Mouse (Mus musculus): ENCODE measurements around the gene Uhrf1bp1l. TPM values are rescaled to one million over a fixed set of nuclear protein-coding genes. Genes with fewer than 3 reads are reported as not detected.
A peak's percentile ranks its signal among the peaks of the same experiment; 100 is the strongest.
"Not testable (repeated sequence)": the region's sequence is repeated elsewhere in the genome, so short reads cannot be mapped to it uniquely, and the experiment has no call there.

Gene Uhrf1bp1l
- 34.6 and 38.7 TPM in 2 replicates for polyA plus RNA-seq (2015; fragmentation: Nextera tagmentation; extraction: Ambion mirVana)

DNA sequence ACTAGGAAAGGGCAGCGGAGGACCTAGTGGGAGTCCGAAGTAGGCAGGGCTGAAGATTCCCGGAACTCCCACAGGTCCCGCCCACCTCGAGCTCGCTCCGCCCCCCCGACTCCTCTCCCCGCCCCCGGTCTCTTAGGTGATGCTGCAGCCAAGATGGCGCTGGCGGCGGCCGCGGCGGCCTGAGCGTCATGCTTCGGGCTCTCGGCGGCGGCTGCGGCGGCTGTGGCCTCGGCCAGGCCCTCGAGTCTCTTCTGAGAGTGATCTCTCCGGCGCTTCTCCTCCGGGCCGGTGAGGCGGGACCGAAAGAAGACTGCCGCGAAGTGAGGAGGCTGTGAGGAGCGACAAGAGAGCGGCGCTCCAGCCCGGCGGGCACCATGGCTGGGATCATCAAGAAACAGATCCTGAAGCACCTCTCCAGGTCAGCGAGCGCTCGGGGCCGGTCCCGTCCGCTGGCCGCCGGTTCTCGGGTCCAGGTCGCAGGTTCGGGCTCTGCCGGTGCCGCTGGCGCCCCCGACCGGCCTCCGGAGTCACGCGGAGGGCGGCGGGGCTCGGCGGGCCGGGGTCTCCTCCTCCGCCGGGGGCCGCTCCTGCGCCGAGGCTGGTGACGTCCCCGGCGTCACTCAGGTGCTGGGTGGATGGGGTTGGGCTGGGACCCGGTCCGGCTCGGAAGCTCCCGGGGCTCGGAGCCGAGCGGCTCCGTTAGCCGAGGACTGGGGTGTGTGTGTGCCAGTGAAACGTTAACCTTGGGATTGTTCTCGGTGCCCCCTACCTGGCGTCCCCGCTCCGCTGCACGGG, at the start of gene Uhrf1bp1l:
Gene Uhrf1bp1l, plus strand, starts transcription at position 121 of the 795 bp plus-strand sequence.
- Histone ChIP-seq H3K9ac (replicated peaks; ENCODE audit: low read depth) (peak within 1 kb of the TSS; percentile 95), H3K4me1 (ENCODE audit: insufficient read depth, low read depth, low read length) (no peaks in the 10 kb centered on the region; the same call in 1 of the 2 replicates), H3K27me3 (replicated peaks; ENCODE audit: insufficient read depth, low read length) (no peaks in the 10 kb centered on the region), H3K36me3 (ENCODE audit: insufficient read depth, low read length) (no peaks in the 10 kb centered on the region), H3K4me2 (replicated peaks; ENCODE audit: low read depth, low read length) (peak within 1 kb of the TSS; percentile 64), H3K9me3 (ENCODE audit: low read length) (no peaks in the 10 kb centered on the region), H3K4me3 (ENCODE audit: low read depth, low read length) (peak within 1 kb of the TSS; percentile 97), H3K27ac (ENCODE audit: low read length) (peak within 1 kb of the TSS; percentile 94)
- peak; percentile 95 for ATAC-seq
- TF ChIP-seq CTCF (IDR thresholded peaks at IDR 0.05) = no peak; the same call in 1 of the 2 replicates
- no peak for TF ChIP-seq EP300 (IDR thresholded peaks at IDR 0.05)
- DNase-seq (ENCODE audit: low spot score) = peak; percentile 96
- 1% methylated on average over 72 of the region's 85 CpGs for WGBS

DNA sequence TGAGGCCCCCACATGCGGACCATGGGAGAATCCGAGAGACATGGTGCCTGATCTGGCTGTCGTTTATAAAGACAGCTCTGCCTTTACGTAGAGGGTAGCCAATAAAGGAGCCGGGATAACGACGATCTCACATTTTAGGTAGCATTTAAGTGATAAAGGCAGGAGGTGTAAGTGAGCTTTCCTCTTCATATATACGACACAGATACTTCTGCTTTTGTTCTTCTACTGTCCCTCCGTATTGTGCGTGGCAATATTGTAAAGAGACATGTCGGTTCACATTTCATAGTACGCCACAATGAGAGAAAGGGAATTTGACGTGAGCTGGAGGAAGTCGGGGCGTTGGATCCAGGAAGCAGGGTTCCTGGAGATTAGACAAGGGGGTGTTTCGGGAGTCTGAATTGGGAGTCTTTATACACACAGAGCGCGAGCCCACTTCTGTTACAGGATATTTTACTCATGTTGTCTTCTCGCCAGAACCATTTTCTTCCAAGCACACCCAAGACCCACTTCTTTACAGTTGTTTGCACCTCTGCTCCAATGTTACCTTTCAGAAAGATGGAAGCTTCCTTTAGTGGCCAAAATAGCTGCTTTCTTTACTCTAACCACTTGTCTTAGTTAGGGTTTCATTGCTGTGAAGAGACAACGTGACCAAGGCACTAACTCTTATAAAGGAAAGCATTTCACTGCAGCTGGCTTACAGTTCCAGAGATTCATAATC, 49.4 kb upstream of the Uhrf1bp1l start:
- Histone ChIP-seq H3K27me3 (replicated peaks; ENCODE audit: insufficient read depth, low read length) (no peaks in the 10 kb centered on the region), H3K4me2 (replicated peaks; ENCODE audit: low read depth, low read length) (no peak overlapping the region), H3K4me3 (ENCODE audit: low read depth, low read length) (no peak overlapping the region), H3K27ac (ENCODE audit: low read length) (no peak overlapping the region), H3K9me3 (ENCODE audit: low read length) (no peaks in the 10 kb centered on the region), H3K9ac (replicated peaks; ENCODE audit: low read depth) (no peak overlapping the region), H3K4me1 (ENCODE audit: insufficient read depth, low read depth, low read length) (no peaks in the 10 kb centered on the region), H3K36me3 (ENCODE audit: insufficient read depth, low read length) (no peaks in the 10 kb centered on the region)
- TF ChIP-seq EP300 (IDR thresholded peaks at IDR 0.05) (no peak), CTCF (IDR thresholded peaks at IDR 0.05) (no peak)
- ATAC-seq (no peak), DNase-seq (ENCODE audit: low spot score) (no peak)
- 65% methylated on average over 20 of the region's 20 CpGs for WGBS

DNA sequence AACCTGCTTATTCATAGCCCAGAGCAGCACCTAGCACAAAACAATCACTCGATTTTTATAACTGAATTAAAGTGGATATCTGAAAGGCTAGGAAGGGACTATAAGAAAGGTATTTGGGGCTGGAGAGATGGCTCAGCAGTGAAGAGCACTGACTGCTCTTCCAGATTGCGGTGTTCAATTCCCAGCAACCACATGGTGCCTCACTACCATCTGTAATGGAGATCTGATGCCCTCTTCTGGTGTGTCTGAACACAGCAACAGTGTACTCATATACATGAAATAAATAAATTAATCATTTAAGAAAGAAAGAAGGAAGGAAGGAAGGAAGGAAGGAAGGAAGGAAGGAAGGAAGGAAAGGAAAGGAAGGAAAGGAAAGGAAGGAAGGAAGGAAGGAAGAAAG, 48.5 kb upstream of the Uhrf1bp1l start:
- H3K9me3 ChIP-seq (ENCODE audit: low read length); DNase-seq (ENCODE audit: low spot score); H3K36me3 ChIP-seq (ENCODE audit: insufficient read depth, low read length); H3K4me1 ChIP-seq (ENCODE audit: insufficient read depth, low read depth, low read length); H3K27me3 ChIP-seq (replicated peaks; ENCODE audit: insufficient read depth, low read length); H3K9ac ChIP-seq (replicated peaks; ENCODE audit: low read depth); H3K27ac ChIP-seq (ENCODE audit: low read length); H3K4me2 ChIP-seq (replicated peaks; ENCODE audit: low read depth, low read length); H3K4me3 ChIP-seq (ENCODE audit: low read depth, low read length); ATAC-seq: not testable (repeated sequence)
- 78% methylated on average over 2 of the region's 2 CpGs for WGBS

DNA sequence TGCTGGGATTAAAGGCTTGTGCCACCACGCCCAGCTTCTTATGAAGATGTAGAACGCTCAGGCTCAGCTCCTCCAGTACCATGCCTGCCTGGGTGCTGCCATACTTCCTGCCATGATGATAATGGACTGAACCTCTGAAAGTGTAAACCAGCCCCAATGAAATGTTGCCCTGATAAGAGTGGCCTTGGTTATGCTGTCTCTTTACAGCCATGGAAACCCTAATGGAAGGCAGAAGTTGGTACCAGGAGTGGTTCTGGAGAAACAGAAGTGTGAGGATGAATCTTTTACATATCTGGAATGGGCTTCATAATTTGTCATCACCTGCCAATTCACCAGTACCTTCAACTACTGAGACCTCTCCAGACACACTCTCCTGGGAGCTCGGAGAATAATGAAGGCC, 46.8 kb upstream of the Uhrf1bp1l start:
- no peak for TF ChIP-seq EP300 (IDR thresholded peaks at IDR 0.05)
- no peak for TF ChIP-seq CTCF (IDR thresholded peaks at IDR 0.05)
- WGBS = 90% methylated on average over 3 of the region's 3 CpGs
- DNase-seq (ENCODE audit: low spot score) = no peak
- Histone ChIP-seq H3K27ac (ENCODE audit: low read length) (no peak overlapping the region), H3K4me1 (ENCODE audit: insufficient read depth, low read depth, low read length) (no peaks in the 10 kb centered on the region), H3K9me3 (ENCODE audit: low read length) (no peaks in the 10 kb centered on the region), H3K27me3 (replicated peaks; ENCODE audit: insufficient read depth, low read length) (no peaks in the 10 kb centered on the region), H3K4me3 (ENCODE audit: low read depth, low read length) (no peak overlapping the region), H3K36me3 (ENCODE audit: insufficient read depth, low read length) (no peaks in the 10 kb centered on the region), H3K4me2 (replicated peaks; ENCODE audit: low read depth, low read length) (no peak overlapping the region), H3K9ac (replicated peaks; ENCODE audit: low read depth) (no peak overlapping the region)
- ATAC-seq = no peak

DNA sequence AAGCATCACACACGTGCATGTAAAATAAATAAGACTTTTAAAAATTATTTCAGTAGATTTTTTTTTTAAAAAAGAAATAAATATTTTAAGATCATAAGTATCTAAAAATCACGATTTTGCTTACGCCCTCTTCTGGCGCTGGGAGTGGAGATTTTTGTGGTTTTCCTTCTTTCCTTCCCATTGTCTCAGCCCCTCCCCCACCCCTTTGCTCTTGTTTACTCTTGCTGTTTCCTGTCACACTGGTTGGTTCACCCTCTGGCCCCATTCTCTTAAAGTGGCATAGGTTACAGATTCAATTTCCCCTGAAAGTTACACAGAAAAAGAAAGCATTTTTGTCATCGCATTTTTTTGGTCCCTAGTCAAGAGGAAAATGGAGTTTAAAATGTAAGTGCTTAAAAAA, 41.7 kb upstream of the Uhrf1bp1l start:
- Histone ChIP-seq H3K27ac (ENCODE audit: low read length) (no peak overlapping the region), H3K36me3 (ENCODE audit: insufficient read depth, low read length) (no peaks in the 10 kb centered on the region), H3K4me1 (ENCODE audit: insufficient read depth, low read depth, low read length) (no peaks in the 10 kb centered on the region), H3K9me3 (ENCODE audit: low read length) (no peaks in the 10 kb centered on the region), H3K27me3 (replicated peaks; ENCODE audit: insufficient read depth, low read length) (no peaks in the 10 kb centered on the region), H3K4me3 (ENCODE audit: low read depth, low read length) (no peak overlapping the region), H3K9ac (replicated peaks; ENCODE audit: low read depth) (no peak overlapping the region), H3K4me2 (replicated peaks; ENCODE audit: low read depth, low read length) (no peak overlapping the region)
- TF ChIP-seq EP300 (IDR thresholded peaks at IDR 0.05) (no peak), CTCF (IDR thresholded peaks at IDR 0.05) (no peak)
- DNase-seq (ENCODE audit: low spot score) (peak; percentile 66), ATAC-seq (peak; percentile 68)
- 27% methylated on average over 5 of the region's 5 CpGs for WGBS

DNA sequence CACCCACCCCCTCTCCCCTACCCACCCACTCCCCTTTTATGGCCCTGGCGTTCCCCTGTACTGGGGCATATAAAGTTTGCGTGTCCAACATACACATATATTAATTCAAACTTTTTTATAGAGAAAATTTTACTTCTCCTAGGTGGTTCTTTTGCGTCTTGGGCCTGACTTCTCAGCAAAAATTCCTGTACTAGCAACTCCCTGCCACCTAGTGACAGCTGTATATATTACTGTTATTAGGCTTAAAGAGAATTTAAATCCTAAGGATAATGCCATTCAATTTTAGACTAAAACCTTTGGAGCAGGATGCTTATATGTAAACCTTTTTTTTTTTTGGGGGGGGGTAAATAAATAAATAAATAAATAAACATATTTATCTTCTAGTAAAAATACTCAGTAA, 37.4 kb upstream of the Uhrf1bp1l start:
- H3K9ac ChIP-seq (replicated peaks; ENCODE audit: low read depth) = no peak overlapping the region
- H3K4me2 ChIP-seq (replicated peaks; ENCODE audit: low read depth, low read length) = no peak overlapping the region
- 69% methylated on average over 3 of the region's 3 CpGs for WGBS
- H3K9me3 ChIP-seq (ENCODE audit: low read length) = no peaks in the 10 kb centered on the region
- H3K36me3 ChIP-seq (ENCODE audit: insufficient read depth, low read length) = no peaks in the 10 kb centered on the region
- DNase-seq (ENCODE audit: low spot score) (peak; percentile 31), ATAC-seq (no peak)
- H3K27ac ChIP-seq (ENCODE audit: low read length) = no peak overlapping the region
- H3K27me3 ChIP-seq (replicated peaks; ENCODE audit: insufficient read depth, low read length) = no peaks in the 10 kb centered on the region
- no peaks in the 10 kb centered on the region for H3K4me1 ChIP-seq (ENCODE audit: insufficient read depth, low read depth, low read length)
- no peak overlapping the region for H3K4me3 ChIP-seq (ENCODE audit: low read depth, low read length)
- TF ChIP-seq CTCF (IDR thresholded peaks at IDR 0.05) (peak; percentile 15; the same call in 1 of the 2 replicates), EP300 (IDR thresholded peaks at IDR 0.05) (no peak)
